Mouse (Mus musculus) kidney, postnatal 36 days (tissue): ENCODE measurements at regions not wholly inside any gene's neighbourhood (a gene's known extent, or its start where the extent isn't known, plus 50 kb on each side); places are given as distances from the start of the nearest gene placed in this dataset.
A peak's percentile ranks its signal among the peaks of the same experiment; 100 is the strongest.

ENCODE experiments used
- DNase-seq, 2 experiments: peaks; one replicate each; pipeline ENCODE4 v3.0.0; 2021 to 2022; ENCODE audit warnings: mixed read lengths in 2 of 2

- DNase-seq: no peak
Observed at GRCm38 (mm10) chrX:160332618-160333017, 57.9 kb upstream of the Adgrg2 start.

- peak in 1 of 2 experiments; percentile 37 for DNase-seq
Observed at GRCm38 (mm10) chrX:160338347-160338985, 52.0 kb upstream of the Adgrg2 start.
